Mouse (Mus musculus) frontal cortex, adult 2 months (tissue): ENCODE data around the gene Pde10a. TPM values are rescaled to one million over a fixed set of nuclear protein-coding genes. Genes with fewer than 3 reads are reported as not detected.
"Not testable (repeated sequence)": the region's sequence is repeated elsewhere in the genome, so short reads cannot be mapped to it uniquely, and the experiment has no call there.

Source experiments
- DNase-seq, 2 experiments: peaks; one replicate each; pipeline ENCODE4 v3.0.0; 2022; ENCODE audit warnings: low spot score in 1 of 2; ENCODE audit errors: extremely low spot score in 1 of 2
- polyA plus RNA-seq: library from polyadenylated mRNA; depleted of rRNA; stranded (reverse); fragments of >200 nt; gene quantifications from 2 replicates; pipeline ENCODE4 v1.2.3, GENCODE M21; 2012

Gene Pde10a
- polyA plus RNA-seq, 1 experiment: 31.8 TPM

- DNase-seq: no peak
These were observed 114.7 kb downstream of the Pde10a start for GRCm38 (mm10) chr17:8639703-8640380.

- no peak for DNase-seq
These were observed 115.7 kb downstream of the Pde10a start for GRCm38 (mm10) chr17:8640741-8641480.

GRCm38 (mm10) chr17:8641491-8641890 is 116.3 kb downstream of the Pde10a start:
- no peak for DNase-seq

GRCm38 (mm10) chr17:8642356-8642755 is 117.2 kb downstream of the Pde10a start:
- DNase-seq: no peak

- DNase-seq: peak in 1 of 2 experiments; percentile 43
These were observed 122.2 kb downstream of the Pde10a start for GRCm38 (mm10) chr17:8647372-8647871.

GRCm38 (mm10) chr17:8648310-8648709 is 123.1 kb downstream of the Pde10a start:
- DNase-seq: peak in 1 of 2 experiments; percentile 67

GRCm38 (mm10) chr17:8652681-8653262 is 127.6 kb downstream of the Pde10a start:
- DNase-seq: peak in 1 of 2 experiments; percentile 48

- no peak for DNase-seq
These were observed 132.5 kb downstream of the Pde10a start for GRCm38 (mm10) chr17:8657661-8658060.

GRCm38 (mm10) chr17:8658751-8659454 is 133.7 kb downstream of the Pde10a start:
- DNase-seq: no peak

- DNase-seq: no peak
These were observed 141.7 kb downstream of the Pde10a start for GRCm38 (mm10) chr17:8666912-8667311.

- DNase-seq: no peak
These were observed 149.5 kb downstream of the Pde10a start for GRCm38 (mm10) chr17:8674651-8675050.

GRCm38 (mm10) chr17:8686356-8686755 is 161.2 kb downstream of the Pde10a start:
- no peak for DNase-seq

GRCm38 (mm10) chr17:8688096-8688495 is 162.9 kb downstream of the Pde10a start:
- no peak for DNase-seq

GRCm38 (mm10) chr17:8698265-8698664 is 173.1 kb downstream of the Pde10a start:
- no peak for DNase-seq

GRCm38 (mm10) chr17:8698793-8699192 is 173.6 kb downstream of the Pde10a start:
- DNase-seq: no peak

GRCm38 (mm10) chr17:8701096-8701495 is 175.9 kb downstream of the Pde10a start:
- DNase-seq: no peak

- DNase-seq: peak; percentile 44 to 73
These were observed 177.3 kb downstream of the Pde10a start for GRCm38 (mm10) chr17:8702503-8702902.

GRCm38 (mm10) chr17:8708006-8708405 is 182.8 kb downstream of the Pde10a start:
- no peak for DNase-seq

- not testable (repeated sequence) for DNase-seq
These were observed 187.6 kb downstream of the Pde10a start for GRCm38 (mm10) chr17:8712734-8713133.

- DNase-seq: no peak
These were observed 195.8 kb downstream of the Pde10a start for GRCm38 (mm10) chr17:8720961-8721360.

GRCm38 (mm10) chr17:8724464-8724974 is 199.3 kb downstream of the Pde10a start:
- no peak for DNase-seq
